Mouse (Mus musculus) CD4-positive, CD25-positive, alpha-beta regulatory T cell, adult 2 months (primary cell): ENCODE results near the gene Bex1.

Source experiments
- DNase-seq: peaks from one replicate; pipeline ENCODE4 v3.0.0-alpha.2; 2012; ENCODE audit warnings: low read depth, low spot score

Gene Bex1

DNA sequence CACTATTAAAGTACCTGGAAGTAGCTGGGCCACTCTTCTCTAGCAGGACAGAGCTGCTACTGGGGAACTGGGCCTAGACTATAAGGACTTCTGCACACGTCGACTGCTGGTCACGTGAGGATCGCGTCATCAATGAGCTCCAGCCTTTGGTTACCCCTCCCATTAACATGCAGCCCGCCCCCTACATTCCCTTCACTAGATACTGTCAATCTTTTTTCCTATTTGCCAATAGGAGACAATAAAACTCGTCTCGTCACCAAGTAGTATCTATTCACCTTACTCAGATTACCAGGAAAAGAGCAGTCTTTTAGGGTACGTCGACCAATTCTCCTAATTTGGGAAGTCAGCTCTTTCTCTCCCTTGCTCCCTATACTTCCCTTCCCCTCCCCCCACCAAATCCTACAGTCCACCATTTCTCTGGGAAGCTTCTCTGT, 43.2 kb downstream of the Bex1 start, which contains the start of gene Tceal8:
Gene Tceal8, minus strand, starts transcription at position 225 of the 434 bp plus-strand sequence.
- DNase-seq, result peak; percentile 43

DNA sequence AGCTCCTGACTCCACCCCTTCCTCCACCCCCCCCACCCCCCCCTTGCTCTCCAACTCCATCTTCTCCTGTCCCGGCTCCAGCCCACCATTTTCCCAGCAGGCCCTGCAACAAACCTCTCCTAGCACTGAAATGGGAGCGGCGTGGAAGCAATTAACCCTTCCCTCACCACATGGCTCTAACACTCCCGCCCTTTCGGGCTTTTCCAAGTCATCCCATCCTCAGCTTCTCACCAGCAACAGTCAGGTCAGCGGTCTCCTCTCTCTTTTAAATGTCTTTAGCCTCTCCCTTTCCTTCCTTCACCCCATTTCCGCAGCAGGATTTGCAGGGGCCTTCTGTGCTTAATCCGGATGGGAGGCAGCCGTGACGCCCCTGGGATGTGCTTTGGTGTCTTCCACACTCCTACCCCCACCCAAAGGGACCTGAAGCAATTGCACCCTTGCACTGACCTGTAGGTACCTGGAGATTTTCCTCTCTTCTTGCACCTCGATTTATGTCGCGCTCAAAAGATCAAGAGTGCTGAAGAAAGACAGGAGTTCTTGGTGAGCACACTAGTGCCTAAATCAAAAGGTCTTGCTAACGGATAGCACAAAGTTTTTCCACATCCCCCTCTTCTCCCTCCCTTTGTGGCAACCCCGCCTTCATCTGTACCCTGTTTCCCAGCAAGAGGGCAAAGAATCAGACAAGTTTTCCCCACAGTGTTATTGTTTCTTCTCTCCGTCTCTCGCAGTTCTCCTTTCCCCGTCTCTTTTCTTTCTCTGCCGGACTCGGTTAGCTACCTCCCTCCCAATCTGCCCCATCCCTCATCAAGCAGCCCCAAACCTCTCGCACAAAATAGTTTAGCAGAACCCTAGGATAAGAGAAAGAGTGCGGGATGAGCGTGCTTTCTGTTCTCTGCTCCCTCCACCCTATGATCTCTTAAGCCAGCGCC, 43.9 kb downstream of the Bex1 start:
- no peak for DNase-seq

DNA sequence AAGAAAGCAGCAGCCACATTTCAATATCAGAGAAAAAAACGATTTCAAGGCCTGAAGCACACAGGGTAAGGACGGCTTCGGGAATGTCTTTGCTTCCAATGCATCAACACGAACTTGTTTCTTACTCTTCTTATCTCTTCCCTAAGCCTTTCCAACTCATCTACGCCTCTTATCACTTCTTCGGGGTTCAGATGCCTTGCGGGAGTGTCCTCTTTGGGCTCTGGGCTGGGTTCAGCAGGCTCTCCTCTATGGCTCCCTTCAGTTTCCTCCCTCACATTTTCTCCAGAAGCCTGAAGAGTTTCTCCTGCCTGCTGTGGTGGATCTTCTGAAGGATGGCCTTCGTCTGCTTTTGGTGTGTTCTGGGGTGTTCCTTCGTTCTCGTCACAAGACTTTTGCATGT, 44.7 kb downstream of the Bex1 start:
- no peak for DNase-seq
